Mouse (Mus musculus) liver, adult 2 months (tissue): ENCODE data around the gene Isyna1.

Experiments
- CTCF ChIP-seq: fragments of 200-500 bp; IDR thresholded peaks from 2 replicates; pipeline ENCODE4 v1.5.1; 2011; ENCODE audit warnings: low read depth, low read length, control low read depth
- POLR2A ChIP-seq: fragments of 200-500 bp; IDR thresholded peaks from 2 replicates; pipeline ENCODE4 v1.6.1; 2011; ENCODE audit warnings: low read length, control low read depth; ENCODE audit not compliant: insufficient read depth; ENCODE audit errors: extremely low read depth

DNA sequence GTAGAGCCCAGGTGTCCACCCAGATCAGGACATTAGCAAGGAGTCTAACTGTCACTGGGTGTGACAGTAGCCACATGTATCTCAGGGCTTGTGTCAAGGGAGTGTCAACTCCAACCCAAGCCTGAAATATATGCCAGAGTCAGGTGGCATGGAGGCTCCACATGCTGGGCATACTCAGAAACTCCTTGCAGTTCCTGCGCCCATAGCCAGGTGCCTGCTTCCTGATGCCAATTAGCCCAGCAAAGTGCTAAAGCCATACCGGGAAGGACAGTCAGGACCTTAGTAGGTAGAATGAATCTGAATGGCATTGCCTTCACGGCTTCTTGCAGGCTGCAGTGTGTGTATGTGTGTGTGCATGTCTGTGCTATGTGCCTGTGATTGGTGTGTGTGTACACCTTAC, 17.0 kb upstream of the Isyna1 start:
- TF ChIP-seq CTCF (no peak), POLR2A (no peak)
